Mouse (Mus musculus) forebrain, embryonic 12.5 days (tissue): ENCODE data around the gene Slpi. TPM values are rescaled to one million over a fixed set of nuclear protein-coding genes. Genes with fewer than 3 reads are reported as not detected.
"Not testable (repeated sequence)": the region's sequence is repeated elsewhere in the genome, so short reads cannot be mapped to it uniquely, and the experiment has no call there.

Source experiments
- ATAC-seq: fragments of 200-750 bp; cut with Nextera tagmentation; 2 replicates; pipeline ENCODE4 v1.8.0; 2017; ENCODE audit warnings: moderate TSS enrichment; ENCODE audit not compliant: low FRiP score
- H3K27ac ChIP-seq: fragments of 300-500 bp; sonication (generic); 2 replicates; pipeline ENCODE4 v1.5.1; 2016; ENCODE audit warnings: mild to moderate bottlenecking
- H3K27me3 ChIP-seq: fragments of 300-500 bp; sonication (generic); 2 replicates; pipeline ENCODE4 v1.6.1; 2016; ENCODE audit warnings: mild to moderate bottlenecking
- H3K36me3 ChIP-seq: fragments of 300-500 bp; sonication (generic); replicated peaks from 2 replicates; pipeline ENCODE4 v1.6.1; 2016; ENCODE audit warnings: mild to moderate bottlenecking
- H3K4me1 ChIP-seq: fragments of 300-500 bp; sonication (generic); 2 replicates; pipeline ENCODE4 v1.6.1; 2016
- H3K4me2 ChIP-seq: fragments of 300-500 bp; sonication (generic); 2 replicates; pipeline ENCODE4 v1.6.1; 2016; ENCODE audit warnings: mild to moderate bottlenecking, moderate library complexity
- H3K4me3 ChIP-seq: fragments of 300-500 bp; sonication (generic); replicated peaks from 2 replicates; pipeline ENCODE4 v1.5.1; 2016; ENCODE audit warnings: mild to moderate bottlenecking
- H3K9ac ChIP-seq: fragments of 300-500 bp; sonication (generic); 2 replicates; pipeline ENCODE4 v1.6.1; 2016; ENCODE audit warnings: mild to moderate bottlenecking
- H3K9me3 ChIP-seq: fragments of 300-500 bp; sonication (generic); 2 replicates; pipeline ENCODE4 v1.6.1; 2016
- WGBS: fragments of 180-500 bp; shearing (Covaris S2); methylation state at CpG from one replicate; pipeline ENCODE4 v1.1.7; 2016; 5-methylcytosine and 5-hydroxymethylcytosine counted together
- polyA plus RNA-seq: library from polyadenylated mRNA; unstranded; fragments of >200 nt; fragmentation: Nextera tagmentation; extraction: Ambion mirVana; gene quantifications from 2 replicates; pipeline ENCODE4 v1.2.1, GENCODE M21; 2016

The Slpi gene
- polyA plus RNA-seq, 1 experiment from 2014 or later = 0.41 TPM

GRCm38 (mm10) chr2:164366947-164367346 lies 21.9 kb downstream of the Slpi start:
- H3K4me3 ChIP-seq = no peak overlapping the region
- H3K27me3 ChIP-seq = peaks cover 5% of the 10 kb centered on the region; the same call in 1 of the 2 replicates
- no peaks in the 10 kb centered on the region for H3K36me3 ChIP-seq
- no peaks in the 10 kb centered on the region for H3K4me1 ChIP-seq
- no peak overlapping the region for H3K9ac ChIP-seq
- 68% methylated on average over 3 of the region's 3 CpGs for WGBS
- no peaks in the 10 kb centered on the region for H3K9me3 ChIP-seq
- no peak overlapping the region for H3K4me2 ChIP-seq
- ATAC-seq = no peak
- H3K27ac ChIP-seq = no peak overlapping the region

GRCm38 (mm10) chr2:164360974-164361657 lies 27.8 kb downstream of the Slpi start:
- no peak overlapping the region for H3K9ac ChIP-seq
- no peak overlapping the region for H3K4me2 ChIP-seq
- ATAC-seq = no peak
- H3K36me3 ChIP-seq = no peaks in the 10 kb centered on the region
- no peak overlapping the region for H3K4me3 ChIP-seq
- peaks cover 5% of the 10 kb centered on the region; the same call in 1 of the 2 replicates for H3K27me3 ChIP-seq
- WGBS = 34% methylated on average over 13 of the region's 13 CpGs
- no peaks in the 10 kb centered on the region for H3K9me3 ChIP-seq
- H3K4me1 ChIP-seq = peaks cover 4% of the 10 kb centered on the region; the same call in 1 of the 2 replicates
- H3K27ac ChIP-seq = no peak overlapping the region

GRCm38 (mm10) chr2:164359668-164360067 lies 29.2 kb downstream of the Slpi start:
- Histone ChIP-seq H3K36me3 (no peaks in the 10 kb centered on the region), H3K27me3 (peaks cover 5% of the 10 kb centered on the region; the same call in 1 of the 2 replicates)
- WGBS = 83% methylated on average over 5 of the region's 5 CpGs

GRCm38 (mm10) chr2:164359031-164359430 lies 29.9 kb downstream of the Slpi start:
- no peak for ATAC-seq
- Histone ChIP-seq H3K9me3 (no peaks in the 10 kb centered on the region), H3K27me3 (0 out of 2 replicates have a peak, but pooled peaks cover 5% of the 10 kb centered on the region), H3K27ac (no peak overlapping the region), H3K4me2 (no peak overlapping the region), H3K9ac (no peak overlapping the region), H3K4me1 (peaks cover 4% of the 10 kb centered on the region; the same call in 1 of the 2 replicates), H3K36me3 (no peaks in the 10 kb centered on the region), H3K4me3 (no peak overlapping the region)
- WGBS = 84% methylated on average over 5 of the region's 5 CpGs

More at GRCm38 (mm10) chr2:164359668-164360067, 29.2 kb downstream of the Slpi start:
- Histone ChIP-seq H3K4me1 (peaks cover 4% of the 10 kb centered on the region; the same call in 1 of the 2 replicates), H3K27ac (no peak overlapping the region), H3K4me2 (no peak overlapping the region), H3K9ac (no peak overlapping the region), H3K9me3 (no peaks in the 10 kb centered on the region), H3K4me3 (no peak overlapping the region)
- ATAC-seq = no peak

GRCm38 (mm10) chr2:164358373-164358772 lies 30.5 kb downstream of the Slpi start:
- Histone ChIP-seq H3K4me3 (no peak overlapping the region), H3K27ac (no peak overlapping the region), H3K9me3 (no peaks in the 10 kb centered on the region), H3K36me3 (no peaks in the 10 kb centered on the region), H3K9ac (no peak overlapping the region), H3K4me2 (no peak overlapping the region), H3K4me1 (peaks cover 4% of the 10 kb centered on the region; the same call in 1 of the 2 replicates), H3K27me3 (0 out of 2 replicates have a peak, but pooled peaks cover 3% of the 10 kb centered on the region)
- no peak for ATAC-seq
- 85% methylated on average over 3 of the region's 3 CpGs for WGBS

- H3K4me3 ChIP-seq = no peak overlapping the region
- no peaks in the 10 kb centered on the region for H3K27me3 ChIP-seq
- H3K36me3 ChIP-seq = no peaks in the 10 kb centered on the region
- H3K9me3 ChIP-seq = no peaks in the 10 kb centered on the region
- no peak overlapping the region for H3K27ac ChIP-seq
- H3K4me2 ChIP-seq = no peak overlapping the region
- H3K9ac ChIP-seq = no peak overlapping the region
- peaks cover 4% of the 10 kb centered on the region; the same call in 1 of the 2 replicates for H3K4me1 ChIP-seq
- ATAC-seq = no peak
- 79% methylated on average over 11 of the region's 11 CpGs for WGBS
Measured at GRCm38 (mm10) chr2:164356177-164356967, 32.5 kb downstream of the Slpi start.

GRCm38 (mm10) chr2:164353356-164353755 lies 35.5 kb downstream of the Slpi start:
- no peak for ATAC-seq
- Histone ChIP-seq H3K4me2 (no peak overlapping the region), H3K9ac (no peak overlapping the region), H3K36me3 (no peaks in the 10 kb centered on the region), H3K4me1 (no peaks in the 10 kb centered on the region), H3K4me3 (no peak overlapping the region), H3K27ac (no peak overlapping the region), H3K27me3 (no peaks in the 10 kb centered on the region), H3K9me3 (no peaks in the 10 kb centered on the region)
- WGBS = 85% methylated on average over 11 of the region's 11 CpGs

GRCm38 (mm10) chr2:164352697-164353096 lies 36.2 kb downstream of the Slpi start:
- 87% methylated on average over 3 of the region's 3 CpGs for WGBS

GRCm38 (mm10) chr2:164348980-164349379 lies 39.9 kb downstream of the Slpi start:
- Histone ChIP-seq H3K4me3 (no peak overlapping the region), H3K4me2 (no peak overlapping the region), H3K36me3 (no peaks in the 10 kb centered on the region), H3K4me1 (no peaks in the 10 kb centered on the region), H3K27me3 (no peaks in the 10 kb centered on the region), H3K9me3 (no peaks in the 10 kb centered on the region), H3K27ac (no peak overlapping the region), H3K9ac (no peak overlapping the region)
- 85% methylated on average over 3 of the region's 3 CpGs for WGBS
- no peak for ATAC-seq

More at GRCm38 (mm10) chr2:164352697-164353096, 36.2 kb downstream of the Slpi start:
- H3K4me2 ChIP-seq = no peak overlapping the region
- H3K9me3 ChIP-seq = no peaks in the 10 kb centered on the region
- ATAC-seq = no peak
- no peak overlapping the region for H3K9ac ChIP-seq
- no peaks in the 10 kb centered on the region for H3K36me3 ChIP-seq
- no peak overlapping the region for H3K27ac ChIP-seq
- no peaks in the 10 kb centered on the region for H3K27me3 ChIP-seq
- H3K4me3 ChIP-seq = no peak overlapping the region
- H3K4me1 ChIP-seq = no peaks in the 10 kb centered on the region

GRCm38 (mm10) chr2:164347697-164348096 lies 41.2 kb downstream of the Slpi start:
- H3K27ac ChIP-seq, H3K4me1 ChIP-seq: not testable (repeated sequence)

GRCm38 (mm10) chr2:164343732-164344131 lies 45.2 kb downstream of the Slpi start:
- not testable (repeated sequence) for H3K27me3 ChIP-seq, H3K9me3 ChIP-seq, H3K4me3 ChIP-seq, ATAC-seq, H3K4me2 ChIP-seq, H3K9ac ChIP-seq, H3K4me1 ChIP-seq, H3K36me3 ChIP-seq, H3K27ac ChIP-seq
- 73% methylated on average over 1 of the region's 1 CpGs for WGBS

More at GRCm38 (mm10) chr2:164347697-164348096, 41.2 kb downstream of the Slpi start:
- not testable (repeated sequence) for H3K4me2 ChIP-seq, H3K36me3 ChIP-seq, H3K9me3 ChIP-seq, H3K4me3 ChIP-seq, H3K9ac ChIP-seq, ATAC-seq, H3K27me3 ChIP-seq

GRCm38 (mm10) chr2:164332440-164332839 lies 56.5 kb downstream of the Slpi start, which contains the start of gene Svs5:
Svs5 (plus strand) TSS chr2:164332740.
- not testable (repeated sequence) for H3K4me1 ChIP-seq, H3K4me2 ChIP-seq, ATAC-seq, H3K4me3 ChIP-seq, H3K9ac ChIP-seq, H3K27me3 ChIP-seq, H3K36me3 ChIP-seq, H3K27ac ChIP-seq, H3K9me3 ChIP-seq
- WGBS = 80% methylated on average over 3 of the region's 3 CpGs
